Mouse (Mus musculus): ENCODE measurements around the gene Prl4a1.
"Not testable (repeated sequence)": the region's sequence is repeated elsewhere in the genome, so short reads cannot be mapped to it uniquely, and the experiment has no call there.

The Prl4a1 gene

DNA sequence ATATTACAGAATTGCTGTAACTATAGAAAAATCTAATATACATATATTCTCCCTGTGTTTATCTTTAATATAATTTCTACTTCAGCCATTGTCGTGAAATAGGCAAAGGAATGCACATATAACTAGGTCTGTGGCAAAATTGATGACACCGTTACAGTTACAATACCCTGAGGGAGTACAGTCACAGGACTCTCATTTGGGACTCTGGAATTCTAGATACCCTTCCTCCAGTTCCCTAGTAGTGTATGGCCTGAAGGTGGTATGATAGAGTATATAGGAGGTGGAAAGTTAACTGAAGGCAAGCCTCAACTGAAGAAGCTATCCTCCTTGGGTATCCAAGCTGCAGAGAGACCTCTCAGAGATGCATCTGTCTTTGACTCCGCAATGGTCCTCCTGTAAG is at the start of gene Prl4a1:
TSS of gene Prl4a1 (plus strand) at position 301 of the 400 bp plus-strand sequence.
- no peak for DNase-seq (ENCODE audit: low spot score in 2 of 2)

DNA sequence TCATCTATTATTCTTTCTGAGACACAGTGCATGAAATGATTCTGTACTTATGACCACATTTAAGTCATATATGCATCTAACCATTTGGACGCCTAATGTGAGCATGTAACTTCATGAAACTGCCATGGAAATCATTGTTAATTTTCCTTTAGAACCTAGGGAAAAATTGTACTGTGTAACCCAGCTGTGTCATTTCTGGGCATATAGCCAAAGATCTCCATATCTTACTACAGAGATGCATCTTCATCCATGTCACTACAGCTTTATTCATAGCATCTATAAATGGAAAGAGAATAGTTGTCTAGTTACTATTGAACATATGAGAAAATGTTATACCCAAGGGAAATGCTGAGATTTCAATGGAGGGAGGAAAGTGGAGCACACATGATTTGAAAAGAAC is 43.1 kb upstream of the Prl4a1 start:
- DNase-seq (ENCODE audit: low spot score in 2 of 2), result no peak

DNA sequence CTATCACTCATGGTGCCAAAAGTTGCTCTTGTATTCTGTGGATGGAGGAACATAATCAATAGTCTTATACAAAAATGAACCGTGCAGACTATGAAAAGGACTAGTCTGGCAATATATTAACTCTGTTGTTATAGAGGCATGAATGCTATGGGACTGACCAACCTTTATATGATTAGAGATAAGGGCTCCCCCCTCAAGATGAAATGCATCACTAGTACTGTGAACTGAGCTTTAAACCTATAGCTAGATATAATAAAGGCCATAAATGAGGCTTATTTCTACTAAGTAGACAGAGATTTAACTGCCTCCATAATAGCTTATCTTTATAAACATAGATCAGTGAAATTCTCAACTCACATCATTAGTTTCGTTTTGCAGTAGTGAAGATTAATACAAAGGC is 41.7 kb upstream of the Prl4a1 start:
- DNase-seq (ENCODE audit: low spot score in 2 of 2), result not testable (repeated sequence)

DNA sequence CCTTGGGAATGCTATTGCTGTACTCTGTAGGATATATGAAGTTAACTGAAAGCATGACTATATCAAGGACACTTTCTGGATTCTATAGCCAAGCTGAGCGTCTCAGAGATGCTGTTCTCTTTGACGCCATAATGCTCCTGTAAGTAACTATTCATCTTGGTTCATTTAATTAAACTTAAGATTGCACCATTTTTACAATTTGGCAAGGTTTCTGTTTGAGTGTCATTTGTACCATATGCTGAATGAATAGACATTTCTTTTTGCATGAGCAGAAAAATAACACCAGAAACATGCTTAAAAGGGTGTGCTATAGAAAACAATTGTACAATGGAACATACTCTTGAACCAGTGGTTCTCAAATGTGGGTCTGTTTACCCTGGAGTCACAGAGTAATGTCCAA is 38.4 kb upstream of the Prl4a1 start:
- no peak for DNase-seq (ENCODE audit: low spot score in 2 of 2)

DNA sequence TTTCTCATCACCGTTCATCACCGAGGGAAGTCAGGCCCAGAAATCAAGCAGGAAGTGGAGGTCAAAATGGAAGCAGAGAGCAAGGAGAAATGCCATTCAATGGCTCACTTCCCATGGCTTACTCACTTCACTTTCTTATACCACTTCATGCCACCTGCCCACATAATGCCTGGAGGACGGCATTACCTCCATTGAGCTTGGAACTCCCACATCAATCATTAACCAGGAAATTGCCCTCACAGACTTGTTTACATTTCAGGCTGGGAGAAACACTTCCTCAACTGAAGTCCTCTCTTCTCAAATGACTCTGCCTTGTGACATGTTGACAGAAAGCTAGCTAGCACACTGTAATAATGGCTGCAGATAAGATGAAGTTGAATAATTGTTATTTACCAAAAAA is 19.5 kb upstream of the Prl4a1 start:
- DNase-seq (ENCODE audit: low spot score in 2 of 2), result not testable (repeated sequence)

DNA sequence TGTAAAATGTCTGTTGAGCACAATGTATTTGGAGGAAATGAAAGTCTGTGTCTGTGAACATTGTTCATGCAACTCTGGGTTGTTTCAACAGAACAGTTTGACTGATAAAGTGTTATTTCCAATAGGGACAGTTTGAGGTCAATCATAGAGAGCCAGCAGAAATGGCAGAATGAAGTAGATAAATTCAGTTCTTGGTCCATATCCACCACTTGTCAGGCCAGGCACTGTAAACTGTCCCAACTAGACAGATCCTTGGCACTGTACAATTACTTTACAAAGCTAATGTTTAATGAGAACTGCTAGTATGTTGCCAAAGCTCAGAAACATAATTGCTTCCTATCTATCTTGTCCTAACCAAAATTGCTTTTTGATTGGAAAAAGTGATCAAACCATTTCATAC is 13.3 kb downstream of the Prl4a1 start:
- no peak for DNase-seq (ENCODE audit: low spot score in 2 of 2)

DNA sequence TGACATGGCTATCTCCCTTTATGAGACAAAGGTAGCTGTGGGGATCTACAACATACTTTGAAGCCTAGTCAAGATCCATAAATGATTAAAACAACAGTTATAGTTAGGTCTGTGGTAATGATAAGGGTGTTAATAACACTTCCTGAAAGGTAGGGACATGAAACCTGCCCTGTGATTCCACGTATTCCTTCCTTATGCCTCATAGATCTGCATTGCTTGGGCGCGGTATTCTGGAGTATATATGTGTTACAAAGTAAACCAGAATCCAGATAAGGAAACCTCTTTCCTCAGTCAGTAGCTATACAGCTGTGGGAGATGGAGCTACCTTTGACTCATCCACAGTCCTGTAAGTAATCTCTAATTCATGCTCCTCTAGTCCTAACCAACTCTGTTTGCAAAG is 53.3 kb downstream of the Prl4a1 start:
- DNase-seq (ENCODE audit: low spot score in 2 of 2), result no peak

All from spleen, postnatal 36 days (tissue).